11 mouse cellular contexts compared by ENCODE assay signal in genomic region chr6:50809669-50809983, GRCm38 (mm10).
DNase-seq lines count a peak whose midpoint lies in the region; ATAC-seq and TF ChIP-seq lines count a peak whose summit lies in the region.
"Had no signal": no experiment of that assay in that cellular context is flagged by ENCODE, and none has a peak within 500 bp of the region (broad histone marks: within the 10 kb centered on the region; RNA-seq: fewer than 3 reads in every experiment).

No protein-coding gene starts in this region.

- ATAC-seq in heart, embryonic 11.5 days (replicated peaks; ENCODE audit: insufficient number of reproducible peaks, low FRiP score, low TSS enrichment) = no peak
- no peak for ATAC-seq in midbrain, postnatal 0 days (ENCODE audit: low FRiP score)
- no peak for ATAC-seq in hindbrain, embryonic 13.5 days (ENCODE audit: low FRiP score)
- ATAC-seq in stomach, embryonic 15.5 days (ENCODE audit: insufficient read depth, low FRiP score, low read depth) = no peak

- no peak for TF ChIP-seq CTCF in midbrain, postnatal 0 days (IDR thresholded peaks at IDR 0.05)

- peak overlapping the region; percentile 52; the same call in 1 of the 2 replicates for H3K9ac ChIP-seq in heart, embryonic 11.5 days (ENCODE audit: low read depth, low read length)
- H3K9ac ChIP-seq in midbrain, postnatal 0 days (replicated peaks; ENCODE audit: low read length, poor library complexity, severe bottlenecking) = no peak overlapping the region
- H3K9ac ChIP-seq in hindbrain, embryonic 13.5 days = no peak overlapping the region
- H3K9ac ChIP-seq in stomach, embryonic 15.5 days = no peak overlapping the region
- H3K9ac ChIP-seq: lung, embryonic 14.5 days had no signal

- no peak for DNase-seq in heart, adult 8-10 months (ENCODE audit: low spot score)
- DNase-seq in midbrain, embryonic 10.5 days (ENCODE audit: low spot score) = peak; percentile 59
- no peak for DNase-seq in midbrain, postnatal 0 days (ENCODE audit: low spot score)
- no peak for DNase-seq in spleen, adult 12 weeks (ENCODE audit: low spot score)
- DNase-seq in frontal cortex, postnatal 14 days (ENCODE audit: low spot score in 2 of 2) = no peak
- DNase-seq: adrenal gland, adult 2 months; spleen, adult 18-20 months had no signal

- peak overlapping the region; percentile 40 for H3K4me2 ChIP-seq in heart, embryonic 11.5 days
- no peak overlapping the region for H3K4me2 ChIP-seq in midbrain, postnatal 0 days (ENCODE audit: low read depth, low read length, poor library complexity, severe bottlenecking)
- no peak overlapping the region for H3K4me2 ChIP-seq in hindbrain, embryonic 13.5 days
- H3K4me2 ChIP-seq in stomach, embryonic 15.5 days = no peak overlapping the region

- H3K9me3 ChIP-seq in heart, embryonic 11.5 days (replicated peaks; ENCODE audit: control insufficient read depth, low read length) = no peaks in the 10 kb centered on the region
- no peaks in the 10 kb centered on the region for H3K9me3 ChIP-seq in midbrain, embryonic 10.5 days (replicated peaks)
- H3K9me3 ChIP-seq in midbrain, postnatal 0 days (ENCODE audit: low read length) = no peaks in the 10 kb centered on the region
- no peaks in the 10 kb centered on the region for H3K9me3 ChIP-seq in hindbrain, embryonic 13.5 days
- H3K9me3 ChIP-seq in stomach, embryonic 15.5 days = no peaks in the 10 kb centered on the region

- no peak overlapping the region for H3K4me3 ChIP-seq in heart, embryonic 11.5 days (ENCODE audit: low read depth, low read length)
- 0 out of 2 replicates have a peak overlapping the region, but pooled peaks have one; percentile 7 for H3K4me3 ChIP-seq in midbrain, embryonic 10.5 days
- no peak overlapping the region for H3K4me3 ChIP-seq in midbrain, postnatal 0 days (ENCODE audit: low read depth, low read length)
- H3K4me3 ChIP-seq in hindbrain, embryonic 13.5 days = no peak overlapping the region
- H3K4me3 ChIP-seq in stomach, embryonic 15.5 days (replicated peaks) = no peak overlapping the region

- H3K36me3 ChIP-seq in heart, embryonic 11.5 days (ENCODE audit: control insufficient read depth, insufficient read depth, low read length) = no peaks in the 10 kb centered on the region
- H3K36me3 ChIP-seq in midbrain, embryonic 10.5 days = no peaks in the 10 kb centered on the region
- no peaks in the 10 kb centered on the region for H3K36me3 ChIP-seq in midbrain, postnatal 0 days (ENCODE audit: insufficient read depth, low read length)
- no peaks in the 10 kb centered on the region for H3K36me3 ChIP-seq in hindbrain, embryonic 13.5 days
- no peaks in the 10 kb centered on the region for H3K36me3 ChIP-seq in stomach, embryonic 15.5 days

- 13% methylated on average over 4 of the region's 4 CpGs for WGBS in heart, embryonic 11.5 days (ENCODE audit: insufficient replicate concordance)
- WGBS in midbrain, embryonic 10.5 days = 22% methylated on average over 4 of the region's 4 CpGs
- 49% methylated on average over 4 of the region's 4 CpGs for WGBS in midbrain, postnatal 0 days
- 29% methylated on average over 4 of the region's 4 CpGs for WGBS in hindbrain, embryonic 13.5 days
- WGBS in stomach, embryonic 15.5 days = 40% methylated on average over 4 of the region's 4 CpGs

- peaks cover 12% of the 10 kb centered on the region for H3K4me1 ChIP-seq in heart, embryonic 11.5 days (ENCODE audit: control insufficient read depth, insufficient read depth, low read length)
- H3K4me1 ChIP-seq in midbrain, embryonic 10.5 days = peaks cover 73% of the 10 kb centered on the region
- H3K4me1 ChIP-seq in midbrain, postnatal 0 days (ENCODE audit: insufficient read depth, low read length) = no peaks in the 10 kb centered on the region; the same call in 1 of the 2 replicates
- peaks cover 45% of the 10 kb centered on the region for H3K4me1 ChIP-seq in hindbrain, embryonic 13.5 days (replicated peaks)
- peaks cover 20% of the 10 kb centered on the region; the same call in 1 of the 2 replicates for H3K4me1 ChIP-seq in stomach, embryonic 15.5 days

- peak overlapping the region; percentile 46 for H3K27ac ChIP-seq in heart, embryonic 11.5 days (ENCODE audit: low read depth, low read length)
- peak overlapping the region; percentile 84 for H3K27ac ChIP-seq in midbrain, embryonic 10.5 days (replicated peaks)
- no peak overlapping the region for H3K27ac ChIP-seq in midbrain, postnatal 0 days (ENCODE audit: low read depth, low read length)
- H3K27ac ChIP-seq in hindbrain, embryonic 13.5 days = peak overlapping the region; percentile 23; the same call in 1 of the 2 replicates
- H3K27ac ChIP-seq in stomach, embryonic 15.5 days = peak overlapping the region; percentile 77; the same call in 1 of the 2 replicates

- no peaks in the 10 kb centered on the region for H3K27me3 ChIP-seq in heart, embryonic 11.5 days (ENCODE audit: control insufficient read depth, insufficient read depth, low read length)
- peaks cover 17% of the 10 kb centered on the region for H3K27me3 ChIP-seq in midbrain, embryonic 10.5 days (ENCODE audit: low read depth, poor library complexity, severe bottlenecking)
- no peaks in the 10 kb centered on the region for H3K27me3 ChIP-seq in midbrain, postnatal 0 days (ENCODE audit: insufficient read depth, low read length)
- 0 out of 2 replicates have a peak, but pooled peaks cover 2% of the 10 kb centered on the region for H3K27me3 ChIP-seq in hindbrain, embryonic 13.5 days
- no peaks in the 10 kb centered on the region; the same call in 1 of the 2 replicates for H3K27me3 ChIP-seq in stomach, embryonic 15.5 days (replicated peaks)
